Mouse (Mus musculus): Measurements from ENCODE around the gene Gtf2a1l.

Gtf2a1l gene

DNA sequence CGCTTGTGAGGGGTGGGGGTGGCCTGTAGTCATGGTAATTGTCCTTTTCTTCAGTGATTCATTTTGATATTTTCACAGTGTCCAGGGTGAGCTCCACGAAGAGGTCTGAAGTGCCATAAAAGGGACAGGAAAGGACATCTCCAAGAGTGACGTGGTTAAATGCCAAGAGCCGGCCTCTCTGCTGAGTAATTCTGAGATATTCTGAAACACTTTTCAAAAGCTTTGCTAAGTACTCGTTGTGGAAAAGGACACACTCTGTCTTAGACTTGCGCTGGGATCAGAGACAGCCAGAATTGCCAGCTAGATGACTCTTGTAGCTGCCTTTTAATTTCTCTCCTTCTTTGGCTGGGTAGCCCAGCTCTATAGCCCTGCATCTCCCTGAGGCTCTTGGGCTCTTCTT lies 9.9 kb upstream of the Gtf2a1l start:
- no peak for DNase-seq

DNA sequence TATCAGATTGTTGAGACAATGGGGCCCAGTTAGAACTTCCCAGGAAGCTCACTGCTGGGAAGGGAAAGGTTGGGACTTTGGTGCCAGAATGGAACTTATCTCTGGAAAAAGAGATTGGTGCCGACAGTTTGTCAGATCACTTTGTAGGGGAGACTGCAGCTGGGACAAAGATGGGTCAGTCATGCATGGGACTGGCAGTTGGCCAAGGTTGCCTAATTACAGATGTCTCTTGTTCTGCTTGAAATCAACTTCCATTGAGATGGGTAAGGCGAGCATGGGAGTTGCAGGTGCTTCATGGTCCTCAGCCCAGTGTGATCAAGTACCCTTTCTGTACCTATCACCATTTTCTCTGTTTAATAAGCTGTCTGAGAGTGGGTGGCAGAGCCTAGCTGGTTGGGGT lies 2.4 kb upstream of the Gtf2a1l start:
- DNase-seq: peak; percentile 92

DNA sequence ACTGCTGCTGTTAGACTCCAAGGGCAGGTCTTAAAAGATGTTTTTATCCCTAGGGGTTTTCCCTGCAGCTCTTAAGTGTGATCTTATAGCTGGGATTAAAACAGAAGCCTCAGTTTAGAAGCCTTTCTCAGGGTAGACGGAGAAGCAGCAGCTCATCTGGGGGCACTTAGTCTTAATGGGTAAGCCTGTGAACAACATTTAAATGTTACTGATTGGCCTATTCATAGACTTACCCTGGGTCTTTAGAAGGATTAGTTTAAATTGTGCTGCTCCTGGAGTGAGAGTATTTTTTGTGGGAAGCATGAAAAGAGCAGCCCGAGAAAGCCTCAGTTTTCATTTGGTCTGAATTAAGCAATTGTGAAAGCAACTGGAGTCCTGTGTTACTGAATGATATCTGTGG lies 1.5 kb downstream of the Gtf2a1l start:
- DNase-seq: no peak

DNA sequence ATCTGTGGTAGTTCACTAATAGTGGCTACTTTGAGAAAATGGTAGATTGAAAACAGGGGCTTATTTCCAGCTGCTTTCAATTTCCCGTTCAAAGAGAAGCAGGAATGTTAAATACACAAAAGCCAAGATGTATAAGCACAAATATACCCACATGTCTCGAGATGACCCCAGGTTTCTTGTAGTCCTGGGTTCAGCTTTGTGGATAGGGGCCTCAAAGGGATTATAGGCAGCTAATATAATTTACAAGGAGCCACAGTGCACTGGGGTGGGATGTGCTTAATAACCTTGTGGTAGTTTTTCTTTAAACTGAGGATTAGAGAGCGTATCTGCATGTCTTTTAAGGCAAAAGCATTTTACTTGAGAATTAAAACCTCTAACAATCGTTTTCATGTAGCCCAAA lies 2.3 kb downstream of the Gtf2a1l start:
- no peak for DNase-seq

DNA sequence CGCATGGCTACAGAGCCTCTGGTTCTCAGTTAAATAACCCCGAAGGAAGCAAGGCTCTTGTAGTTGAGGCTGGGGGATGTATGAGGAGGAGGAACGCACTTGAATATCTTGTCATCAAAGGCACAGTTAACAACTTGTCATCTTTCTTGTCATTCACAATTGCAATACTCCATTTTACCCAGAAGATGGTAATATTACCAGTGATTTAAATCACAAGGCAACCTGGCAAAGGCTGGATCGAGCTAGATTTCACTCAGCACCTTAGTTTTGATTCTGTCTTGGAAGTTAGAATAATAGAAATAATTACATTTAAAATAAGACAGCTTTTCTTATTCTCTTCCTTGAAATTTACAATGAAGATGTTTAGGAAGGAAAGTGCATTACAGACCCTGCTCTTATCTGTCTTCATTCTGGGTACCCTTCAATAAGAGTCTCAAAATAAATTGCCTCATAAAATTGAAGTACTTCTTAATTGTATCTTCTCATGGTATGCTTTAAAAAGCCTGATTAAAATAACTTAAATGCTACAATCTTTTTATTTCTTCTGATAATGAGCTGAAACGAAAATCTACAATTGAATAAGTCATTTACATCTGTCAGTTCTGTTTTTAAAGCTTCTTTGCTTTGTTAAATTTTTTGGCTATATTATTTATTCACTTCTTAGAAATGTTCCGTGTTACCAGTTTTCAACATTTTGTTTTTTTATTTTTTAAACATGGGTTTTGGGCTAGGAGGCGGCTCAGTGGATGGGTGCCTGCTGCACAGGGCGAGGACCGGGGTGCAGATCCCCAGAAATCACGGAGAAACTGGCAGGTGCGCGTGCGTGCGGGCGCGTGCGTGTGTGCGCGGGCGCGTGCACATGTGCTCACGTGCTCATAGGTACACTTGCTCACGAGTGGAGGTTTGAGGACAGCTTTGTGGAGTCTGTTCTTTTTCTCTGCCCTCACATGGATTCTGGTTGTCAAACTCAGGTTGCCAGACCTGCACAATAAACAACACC lies 7.2 kb downstream of the Gtf2a1l start:
- DNase-seq: no peak

DNA sequence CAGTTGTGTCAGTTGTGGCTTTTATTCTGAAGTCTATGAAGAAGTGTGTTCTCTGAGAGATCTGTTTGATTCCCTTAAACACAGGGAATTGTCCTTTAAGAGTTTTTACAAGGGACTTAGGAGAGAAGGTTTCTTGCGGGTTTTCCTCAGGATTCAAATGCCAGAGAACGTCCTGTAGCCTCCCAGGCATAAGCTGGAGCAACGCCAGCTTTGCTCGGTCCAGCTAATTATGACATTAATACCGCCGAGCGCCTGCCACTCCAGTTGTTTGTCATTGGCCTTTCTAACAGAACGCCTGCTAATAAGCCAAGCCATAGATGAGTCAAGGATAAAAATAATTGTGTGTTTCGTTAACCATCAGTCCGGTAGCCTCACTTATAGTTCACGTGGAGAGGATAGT lies 19.8 kb downstream of the Gtf2a1l start:
- DNase-seq: peak; percentile 62

DNA sequence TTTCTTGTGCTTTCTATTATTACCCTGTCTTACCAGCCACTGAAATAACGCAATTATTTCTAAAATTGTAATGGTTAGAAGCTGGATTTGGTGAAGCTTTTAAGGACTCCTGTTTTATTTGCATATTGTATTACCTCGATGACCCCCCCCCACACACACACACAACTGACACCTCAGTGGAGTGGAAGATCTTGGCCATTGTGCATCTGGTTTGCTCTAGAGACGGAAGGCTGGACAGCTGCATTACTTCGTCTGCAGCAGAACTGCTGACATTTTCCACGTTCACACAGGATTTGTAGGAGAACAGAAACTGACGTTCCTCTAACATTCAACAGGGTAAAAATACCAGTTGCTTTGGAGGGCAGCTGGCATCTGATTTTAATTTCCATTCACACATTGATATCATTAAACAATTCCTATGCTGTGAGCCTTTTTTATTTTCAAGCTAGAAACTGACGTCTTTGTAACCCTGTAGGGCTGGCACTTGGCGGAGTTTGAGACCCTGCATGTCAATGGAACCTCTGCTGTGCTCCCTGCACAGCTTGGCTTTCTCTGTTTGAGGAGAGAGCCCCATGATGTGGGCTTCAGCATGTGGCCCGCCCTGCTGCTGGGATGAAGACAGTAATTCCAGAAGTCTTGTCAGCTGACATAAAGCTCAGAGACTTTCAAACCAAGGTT lies 28.3 kb downstream of the Gtf2a1l start:
- DNase-seq: no peak

DNA sequence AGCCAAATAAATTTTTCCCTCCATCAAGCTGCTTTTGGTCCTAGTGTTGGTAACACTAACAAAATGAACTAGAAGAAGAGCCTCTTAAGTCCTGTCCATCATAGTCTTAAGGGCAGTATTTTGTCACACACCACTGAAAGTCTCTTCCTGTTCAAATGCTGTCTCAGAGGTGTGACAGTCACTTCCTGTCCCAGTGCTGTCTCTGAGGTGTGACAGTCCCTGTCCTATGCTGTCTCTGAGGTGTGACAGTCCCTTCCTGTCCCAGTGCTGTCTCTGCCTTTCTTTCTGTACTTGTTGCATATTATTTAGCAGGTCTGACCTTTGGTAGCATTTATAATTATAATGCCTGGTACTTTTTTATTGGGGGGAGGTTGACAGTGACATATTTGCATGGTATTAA lies 32.4 kb downstream of the Gtf2a1l start:
- DNase-seq: no peak

DNA sequence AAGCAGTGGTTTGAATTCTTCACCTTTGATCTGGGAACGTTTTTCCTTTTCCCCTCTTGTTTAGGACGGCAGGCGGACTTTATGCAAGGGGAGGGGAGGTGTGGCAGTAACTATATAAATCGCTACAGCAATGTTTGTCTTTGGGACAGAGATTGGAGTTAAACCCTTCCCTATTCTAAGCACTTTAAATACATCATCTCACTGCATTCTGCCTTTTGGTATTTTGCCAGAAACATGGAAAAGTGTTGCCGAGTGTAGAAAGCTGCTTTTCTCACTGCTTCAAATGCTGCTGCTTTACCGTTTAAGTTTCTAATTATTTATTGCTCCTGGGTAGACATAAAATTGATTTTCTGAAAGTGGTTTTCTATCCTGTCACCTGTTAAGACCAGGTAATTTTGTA lies 33.9 kb downstream of the Gtf2a1l start:
- no peak for DNase-seq

DNA sequence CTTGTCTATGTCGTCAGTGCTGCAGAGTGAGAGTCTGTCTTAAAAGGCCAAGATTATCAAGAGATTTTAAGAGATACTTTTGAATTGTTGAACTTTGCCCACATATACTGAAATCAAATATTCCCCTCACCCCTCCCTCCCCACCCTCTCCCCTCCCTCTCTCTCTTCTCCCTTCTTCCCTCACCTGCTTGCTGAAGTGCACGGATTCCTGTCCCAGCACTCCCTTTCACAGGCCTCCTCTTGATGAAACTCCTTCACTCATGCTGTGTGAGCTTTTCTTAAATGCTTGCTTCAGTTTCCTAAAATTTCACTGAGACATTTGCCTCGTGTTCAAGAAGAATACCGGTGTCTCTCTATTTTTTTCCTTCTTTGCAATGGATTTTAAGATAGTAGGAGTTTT lies 34.7 kb downstream of the Gtf2a1l start:
- DNase-seq: no peak

DNA sequence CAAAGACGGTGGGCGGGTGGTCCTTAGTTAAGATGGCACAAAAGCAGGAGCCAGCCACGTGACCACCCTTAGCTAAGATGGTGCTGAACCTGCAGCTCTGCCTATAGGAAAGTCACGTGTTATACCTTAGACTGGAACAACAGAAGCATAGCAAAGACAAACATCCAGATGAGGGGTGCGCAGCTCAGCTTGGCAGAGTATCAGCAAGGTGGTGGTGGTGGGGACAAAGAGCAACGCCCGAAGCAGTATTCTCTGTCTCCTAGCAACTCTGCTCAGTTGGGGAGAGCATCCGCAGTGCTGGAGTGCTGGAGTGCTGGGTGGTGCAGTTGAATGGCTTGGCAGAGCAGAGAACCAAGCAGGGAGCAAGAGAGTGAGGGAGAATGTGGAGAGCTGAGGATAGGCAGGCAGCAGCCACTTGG lies 37.8 kb downstream of the Gtf2a1l start:
- DNase-seq: no peak

DNA sequence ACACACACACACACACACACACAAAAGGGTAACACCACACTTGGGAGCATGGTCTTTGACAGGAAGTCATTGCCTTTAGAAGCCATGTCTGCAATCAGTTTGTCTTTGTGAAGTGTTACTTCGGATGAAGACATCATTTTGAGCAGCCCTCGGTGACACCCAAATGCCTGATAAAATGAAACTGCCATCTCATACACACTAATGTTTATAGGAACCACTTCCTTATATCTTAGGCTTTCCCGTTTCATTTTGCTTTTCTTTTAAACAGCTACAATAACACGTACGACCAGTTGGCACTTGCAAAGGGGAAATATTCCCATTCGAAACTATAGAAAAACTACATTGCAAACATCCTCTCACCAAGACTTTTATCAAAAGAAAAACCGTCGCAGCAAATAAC lies 81.2 kb downstream of the Gtf2a1l start:
- no peak for DNase-seq

DNA sequence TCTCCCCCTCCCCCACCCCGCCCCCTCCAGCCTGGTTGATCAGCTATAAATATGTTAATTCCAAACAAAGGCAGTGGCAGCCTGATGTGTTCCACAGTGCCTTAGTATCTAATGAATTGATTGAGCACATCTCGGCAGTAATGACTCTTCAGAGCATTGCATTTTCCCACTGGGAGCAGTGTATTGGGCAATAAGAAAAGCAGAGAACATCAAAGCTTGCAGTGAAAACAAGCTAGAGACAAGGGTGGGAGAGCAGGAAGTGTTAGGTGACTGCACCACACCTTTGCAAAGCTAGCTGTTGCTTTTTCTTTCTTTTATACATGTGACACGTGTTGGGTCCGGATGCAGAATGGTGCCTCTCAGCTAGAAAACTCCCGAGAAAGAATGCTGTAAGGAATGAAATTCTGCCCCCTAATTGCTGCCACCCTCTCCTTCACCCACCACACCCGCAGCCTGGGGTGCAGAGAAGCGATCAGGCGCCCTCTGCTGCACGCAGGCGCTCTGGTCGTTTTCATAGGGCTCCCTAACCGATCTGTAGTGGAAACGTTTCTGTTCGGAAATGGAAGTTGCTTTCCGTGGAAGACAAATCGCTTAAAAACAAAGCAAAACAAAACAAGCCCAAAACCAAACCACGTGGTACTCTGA lies 84.5 kb downstream of the Gtf2a1l start:
- DNase-seq: peak; percentile 65

DNA sequence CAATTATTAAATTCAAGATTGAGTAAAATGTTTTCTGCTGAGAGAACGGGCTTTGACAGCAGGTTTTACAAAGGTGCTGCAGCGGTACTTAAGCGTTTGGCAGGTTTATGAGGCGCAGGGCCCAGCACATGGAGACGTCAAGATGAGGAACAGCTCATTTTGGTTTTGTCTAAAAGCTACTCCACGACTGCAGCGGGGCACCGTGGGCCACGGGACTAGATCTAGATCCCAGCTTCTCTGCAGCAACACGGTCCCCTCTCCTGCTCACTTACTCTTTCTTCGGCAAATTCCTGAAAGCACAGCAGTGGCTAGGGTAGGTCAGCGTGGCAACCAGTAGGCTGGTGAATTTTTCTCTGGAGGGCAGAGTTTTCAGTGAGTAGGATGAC lies 85.0 kb downstream of the Gtf2a1l start:
- DNase-seq: no peak

DNA sequence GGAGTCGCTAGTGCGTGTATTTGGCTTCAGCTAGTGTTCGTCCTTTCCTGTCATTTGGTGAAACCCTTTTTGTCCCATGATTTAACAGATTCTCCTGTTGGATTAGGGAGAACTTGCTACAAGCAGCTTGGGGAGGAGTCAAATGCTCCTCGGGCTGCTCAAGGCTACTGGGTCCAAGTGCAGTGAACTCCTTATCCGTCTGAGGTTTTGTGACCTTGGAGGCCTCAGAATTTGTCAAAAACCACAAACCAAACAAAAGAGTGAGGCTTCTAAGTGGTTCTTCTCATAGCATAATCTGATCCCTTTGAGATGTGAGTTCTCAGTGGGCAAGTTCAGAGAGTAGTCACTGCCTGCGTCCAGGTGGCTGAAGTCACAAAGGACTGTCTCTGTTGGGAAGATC lies 87.3 kb downstream of the Gtf2a1l start:
- no peak for DNase-seq

DNA sequence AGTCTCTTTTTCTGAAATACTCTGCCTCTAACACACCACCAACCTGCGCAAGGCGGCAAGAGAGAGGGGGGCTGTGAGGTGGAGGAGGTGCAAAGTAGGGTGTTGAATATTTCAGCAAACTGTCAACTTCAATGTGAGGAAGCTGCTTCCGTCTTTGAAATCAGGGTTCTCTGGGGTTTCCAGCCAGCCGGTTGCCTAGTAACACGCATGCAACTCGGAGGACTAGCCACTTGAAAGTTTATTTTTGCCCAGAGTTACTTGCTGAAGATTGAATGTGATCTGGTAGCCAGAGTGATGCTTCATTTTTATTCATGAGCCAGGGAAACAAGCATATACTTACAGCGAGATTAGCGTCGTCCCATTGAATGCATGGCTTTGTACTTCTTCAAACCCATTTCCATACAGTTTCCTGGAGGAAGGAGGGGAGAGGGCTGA lies 89.6 kb downstream of the Gtf2a1l start:
- DNase-seq: peak; percentile 59

DNA sequence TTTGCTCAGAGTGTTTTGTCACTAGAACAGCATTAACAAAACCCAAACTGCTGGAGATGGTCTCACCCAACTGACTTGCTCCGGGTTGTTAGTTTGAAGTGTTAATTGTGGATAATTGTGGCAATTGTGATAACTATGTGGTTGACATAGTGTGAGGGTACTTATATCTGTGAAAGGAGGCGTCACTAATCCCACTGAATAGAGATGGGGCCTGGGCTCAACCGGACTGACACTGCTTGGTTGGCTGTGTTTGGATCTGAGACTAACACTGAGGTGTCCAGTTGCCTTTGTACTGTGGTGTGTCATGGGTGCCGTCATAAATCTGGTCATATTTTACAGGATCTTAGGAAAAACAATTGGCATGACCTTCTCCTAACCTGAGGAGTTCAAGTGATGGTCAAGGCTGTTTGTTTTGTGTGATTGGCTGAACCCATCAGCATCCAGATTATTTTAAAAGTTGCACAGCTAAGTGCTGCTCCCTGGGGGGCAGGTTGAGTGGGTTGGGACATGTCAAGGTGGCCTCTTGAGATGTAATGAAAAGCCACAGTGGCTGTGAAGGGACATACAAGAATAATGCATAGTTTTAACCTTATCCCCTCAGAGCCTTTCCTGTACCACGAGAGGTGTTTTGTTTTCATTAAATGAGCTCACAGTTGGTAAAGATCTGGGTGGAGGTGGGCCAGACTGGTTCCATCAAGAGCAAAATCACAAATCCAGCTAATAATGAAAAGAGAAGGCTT lies 95.1 kb downstream of the Gtf2a1l start:
- DNase-seq: peak; percentile 86

DNA sequence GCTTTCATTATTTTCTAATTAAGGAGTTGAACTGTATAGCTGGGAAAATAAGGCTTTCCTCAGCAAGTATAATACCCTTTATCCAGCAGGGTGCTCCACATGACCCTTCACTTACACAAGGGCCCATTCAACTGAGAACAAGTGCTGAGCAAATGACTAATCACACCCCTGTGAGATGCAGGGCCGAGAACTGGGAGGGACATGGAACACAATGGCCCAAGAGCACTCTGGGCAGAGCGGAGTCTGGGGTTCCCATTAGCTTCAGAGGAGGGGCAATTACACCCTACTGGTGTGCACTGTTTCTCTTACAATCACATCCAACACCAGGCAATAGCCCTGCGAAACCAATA lies 95.7 kb downstream of the Gtf2a1l start:
- DNase-seq: peak; percentile 92

Measured in retina, postnatal 1 day (tissue).